Mouse (Mus musculus): ENCODE measurements around the gene Adarb1.

DNA sequence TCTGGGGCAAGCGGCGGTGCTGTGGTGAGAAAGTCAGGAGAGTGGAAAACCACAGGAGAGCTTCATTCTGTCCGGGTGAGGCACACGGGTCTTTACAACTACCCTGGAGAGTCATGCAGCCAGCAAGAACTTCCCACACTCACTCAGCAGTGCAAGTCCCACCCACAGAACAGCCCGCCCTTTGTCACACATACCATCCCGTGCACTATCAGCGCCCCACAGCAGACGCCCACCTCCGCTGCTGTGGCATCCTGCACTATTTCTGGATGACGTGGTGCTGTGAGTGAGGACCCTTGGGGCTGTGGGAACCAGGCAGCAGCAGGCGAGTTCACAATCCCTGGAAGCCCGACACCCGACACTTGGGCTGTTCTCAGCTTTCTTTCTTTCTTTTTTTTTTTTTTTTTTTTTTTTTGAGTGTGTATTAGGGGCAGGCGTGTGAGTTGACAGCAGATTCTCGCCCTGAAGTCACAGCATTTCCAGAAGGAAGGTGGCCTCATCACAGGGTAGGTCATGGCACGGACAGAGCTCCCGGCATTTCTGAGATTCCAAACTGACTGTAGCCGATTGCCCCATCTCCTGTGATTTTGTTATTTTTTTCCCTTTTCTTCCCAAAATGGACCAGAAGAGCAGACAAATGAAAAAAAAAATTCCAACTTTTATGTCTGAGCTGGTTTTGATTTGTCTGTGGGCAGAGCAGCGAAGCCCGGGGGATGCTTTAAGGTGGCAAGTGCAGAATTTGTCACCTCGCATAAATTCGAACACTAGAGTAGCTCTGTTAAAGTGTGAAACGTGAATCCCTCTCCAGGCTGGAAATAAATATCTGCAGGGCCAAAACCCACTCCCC is 31.5 kb upstream of the Adarb1 start:
- no peak for TF ChIP-seq EP300 (IDR thresholded peaks at IDR 0.05; ENCODE audit: insufficient read depth, low read depth, low read length)
- TF ChIP-seq CTCF (IDR thresholded peaks at IDR 0.05) = no peak
- TF ChIP-seq POLR2A (IDR thresholded peaks at IDR 0.05; ENCODE audit: insufficient read depth, low read depth, low read length) = 0 out of 2 replicates have a peak, but pooled peaks have one; percentile 46

Measured in heart, adult 2 months (tissue).